Mouse (Mus musculus) retina, postnatal 7 days (tissue): ENCODE measurements around the gene Ccdc85c.
A peak's percentile ranks its signal among the peaks of the same experiment; 100 is the strongest.

Experiments
- DNase-seq: peaks from one replicate; pipeline ENCODE4 v3.0.0-alpha.2; 2012; ENCODE audit warnings: low read depth, low spot score

The Ccdc85c gene

DNA sequence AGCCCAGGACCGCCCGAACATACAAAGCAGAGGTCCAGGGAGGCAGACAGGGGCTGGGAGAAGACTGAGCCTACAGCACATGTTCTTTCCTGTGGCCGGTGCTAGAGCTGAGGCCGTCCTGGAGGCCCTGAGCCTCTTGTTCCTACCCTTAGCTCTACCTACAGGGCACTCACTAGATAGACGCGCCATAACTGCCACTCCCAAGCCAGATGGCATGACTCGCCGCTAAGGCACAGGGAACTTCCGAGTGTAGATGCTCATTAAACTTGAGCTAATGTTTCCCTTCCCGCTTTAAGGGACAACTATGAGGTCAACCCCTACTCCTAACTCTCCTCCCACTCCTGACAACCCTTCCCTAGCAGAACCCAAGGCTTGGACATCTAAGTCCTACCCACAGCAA is 6.3 kb downstream of the Ccdc85c start:
- no peak for DNase-seq

DNA sequence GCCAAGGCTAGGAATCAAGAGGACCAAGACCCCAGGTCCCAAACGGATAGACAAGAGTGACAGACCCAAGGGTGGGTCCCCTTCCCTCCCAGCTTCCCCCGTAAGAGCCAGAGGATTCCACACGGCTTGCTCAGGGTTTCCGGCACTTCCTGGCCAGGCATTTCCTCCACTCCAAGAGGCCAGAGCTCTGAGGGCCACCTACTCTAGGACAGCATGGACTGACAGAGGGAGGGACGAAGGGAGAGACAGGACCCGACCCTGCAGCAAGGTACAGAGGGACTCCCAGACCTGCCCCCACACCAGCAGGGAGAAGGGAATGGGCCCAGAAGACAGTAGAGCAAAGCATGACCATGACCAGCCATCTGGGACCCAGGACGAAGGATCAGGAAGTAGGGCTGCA is 7.6 kb downstream of the Ccdc85c start:
- DNase-seq: no peak

DNA sequence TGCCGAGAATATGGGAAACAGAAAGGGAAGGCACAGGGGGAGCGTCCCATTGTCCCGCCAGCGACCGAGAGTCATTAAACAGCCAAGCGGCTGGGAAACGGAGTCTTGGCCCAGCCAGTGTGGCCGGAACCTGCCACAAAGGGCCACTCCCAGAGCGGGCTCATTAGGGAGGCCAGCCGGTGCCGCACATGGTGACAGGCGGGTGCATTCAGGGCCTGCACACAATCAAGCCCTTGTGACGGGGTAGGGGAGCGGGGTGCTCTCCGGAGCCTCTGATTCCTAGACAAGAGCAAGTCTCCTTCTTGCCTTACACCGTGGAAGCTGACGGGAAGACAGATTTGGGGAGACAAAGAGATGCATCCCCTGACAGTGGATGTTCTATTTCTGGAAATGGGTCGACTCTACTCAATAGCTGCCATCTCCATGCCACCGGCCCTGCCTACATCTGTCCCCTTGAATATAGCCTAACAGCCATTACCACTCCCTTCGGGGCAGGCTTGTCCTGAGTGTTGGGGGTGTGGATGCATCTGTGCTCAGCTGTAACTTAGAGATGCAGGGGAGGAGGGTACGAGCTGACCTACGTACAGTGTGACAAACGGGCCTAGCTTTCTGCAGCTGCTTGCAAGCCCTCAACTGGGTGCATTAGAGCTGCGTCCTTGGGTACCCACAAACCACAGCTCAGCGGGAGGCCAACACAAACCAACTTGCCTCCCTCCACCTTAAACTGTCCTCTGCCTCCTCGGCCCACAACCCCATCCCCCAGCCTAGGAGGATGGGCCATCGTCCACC is 9.2 kb downstream of the Ccdc85c start:
- DNase-seq: no peak

DNA sequence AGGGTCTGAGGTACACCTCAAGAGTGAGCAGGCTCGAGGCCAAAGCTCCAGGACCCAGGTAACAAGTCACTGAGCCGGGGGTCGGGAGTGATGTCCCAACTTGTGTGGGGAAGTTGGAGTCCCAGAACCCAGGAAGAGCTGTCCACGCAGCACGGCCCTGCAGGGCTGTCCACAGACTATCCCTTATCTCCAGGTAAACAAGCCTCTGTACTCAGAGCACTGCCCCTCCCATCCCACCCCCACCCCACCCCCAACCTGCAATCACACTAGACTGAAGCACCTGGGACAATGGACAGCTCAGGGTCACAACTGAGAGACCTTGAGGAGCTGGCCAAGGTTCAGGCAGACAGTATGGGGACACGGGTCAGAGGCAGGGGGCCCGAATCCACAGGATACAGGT is 10.3 kb downstream of the Ccdc85c start:
- DNase-seq: no peak

DNA sequence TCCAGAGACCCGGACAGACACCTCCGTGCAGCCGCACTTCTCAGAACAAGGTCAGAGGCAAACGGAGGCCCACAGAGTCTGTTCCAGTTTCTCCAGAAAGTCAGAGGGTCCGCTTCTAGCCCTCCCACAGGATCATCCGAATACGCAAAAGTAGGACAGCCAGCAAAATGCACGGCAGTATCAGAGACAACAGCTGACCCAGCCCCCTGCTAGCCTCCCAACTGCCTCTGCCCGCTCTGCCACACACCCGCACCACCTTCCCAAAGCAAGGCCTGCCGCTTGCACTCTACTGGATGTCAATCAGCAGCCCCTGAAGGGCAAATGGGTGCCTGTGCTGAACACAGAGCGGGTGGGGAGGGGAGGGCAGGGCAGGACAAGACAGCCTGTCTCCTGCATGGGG is 14.3 kb downstream of the Ccdc85c start:
- no peak for DNase-seq

DNA sequence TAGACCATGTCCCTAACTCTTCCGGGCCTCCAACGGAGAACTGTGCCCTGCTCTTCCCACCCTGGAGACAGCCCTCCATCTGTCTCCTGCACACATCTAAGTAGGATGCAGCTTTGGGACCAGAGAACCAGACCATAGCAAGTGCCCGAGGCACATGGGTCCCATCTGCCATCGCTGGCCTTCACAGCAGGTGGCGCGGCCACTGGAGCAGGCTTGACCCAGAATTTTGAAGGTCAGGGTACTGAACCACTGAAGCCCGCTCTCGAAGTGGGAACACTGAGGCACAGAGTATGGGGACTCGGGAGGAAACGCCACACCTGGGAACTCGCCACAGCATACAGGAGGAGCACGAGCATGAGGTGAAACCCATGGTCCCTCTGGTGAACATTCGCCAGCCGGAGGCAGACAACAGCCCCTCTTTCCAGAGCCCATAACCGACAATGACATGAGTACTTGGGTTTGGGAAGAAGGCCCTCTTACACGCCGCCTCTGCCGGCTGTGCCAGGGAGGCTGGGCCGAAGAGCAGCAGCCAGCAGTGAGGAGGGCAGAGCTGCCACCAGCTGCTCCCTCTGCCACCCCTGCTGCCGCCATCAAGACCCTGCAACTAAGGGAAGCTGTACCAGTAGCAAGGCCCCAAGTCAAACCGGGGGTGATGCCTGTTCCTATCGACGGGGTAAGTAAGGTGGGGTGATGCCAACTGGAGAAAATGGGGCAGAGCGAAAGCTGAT is 15.7 kb downstream of the Ccdc85c start:
- no peak for DNase-seq

DNA sequence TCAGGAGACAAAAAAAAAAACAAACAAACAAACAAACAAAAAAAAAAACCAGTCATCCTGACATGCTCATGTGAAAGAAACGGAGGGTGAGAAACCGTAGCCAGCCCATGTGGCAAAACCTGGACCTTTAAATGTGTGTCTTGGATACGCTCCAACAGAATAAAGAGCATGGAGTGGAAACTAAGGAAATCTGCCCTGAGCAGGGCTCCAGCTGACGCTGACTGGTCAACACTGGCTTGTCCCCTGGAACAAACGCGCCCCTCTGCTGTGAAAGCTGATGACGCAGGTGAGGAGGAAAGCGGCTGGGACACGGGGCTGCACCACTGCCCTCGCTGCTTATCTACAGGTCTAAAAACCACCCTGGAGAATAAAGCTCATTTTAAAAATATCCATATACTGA is 18.5 kb downstream of the Ccdc85c start:
- no peak for DNase-seq

DNA sequence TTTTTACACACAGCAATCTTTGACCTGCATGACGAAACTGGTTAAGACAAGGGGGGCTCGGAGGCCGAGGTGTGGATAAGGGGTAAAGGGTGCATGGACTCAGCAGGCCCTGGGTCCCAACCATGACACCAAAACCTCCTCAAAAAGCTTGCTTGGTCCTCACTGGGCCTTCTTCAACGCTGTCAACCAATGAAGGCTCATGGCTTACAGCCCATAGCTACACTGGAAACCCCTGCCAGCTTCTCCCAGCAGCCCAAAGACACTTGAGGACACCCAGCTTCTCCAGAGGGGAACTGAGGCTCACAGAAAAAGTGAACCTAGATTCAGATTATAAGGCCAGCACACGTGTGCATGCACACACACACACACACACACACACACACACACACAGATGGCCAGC is 19.3 kb downstream of the Ccdc85c start:
- DNase-seq: no peak

DNA sequence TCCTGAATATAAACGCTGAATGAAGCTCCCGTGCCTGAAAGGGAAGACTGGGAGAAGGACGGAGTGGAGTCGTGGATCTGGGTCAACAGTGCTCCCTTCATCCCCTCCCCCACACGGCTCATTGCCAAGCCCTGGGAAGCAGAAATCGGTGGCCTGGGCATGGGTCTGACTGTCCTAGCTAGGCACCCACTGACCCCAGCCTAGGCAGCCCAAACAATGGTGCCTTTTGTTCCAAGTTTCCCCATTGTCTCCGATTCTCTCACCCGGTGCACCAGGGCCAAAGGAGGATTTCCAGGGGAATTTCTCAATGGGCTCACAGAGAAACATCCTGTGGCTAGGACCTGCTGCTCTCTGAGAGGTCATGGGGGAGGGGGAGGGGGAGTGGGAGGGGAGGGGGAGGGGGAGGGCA is 19.7 kb downstream of the Ccdc85c start:
- peak; percentile 53 for DNase-seq

DNA sequence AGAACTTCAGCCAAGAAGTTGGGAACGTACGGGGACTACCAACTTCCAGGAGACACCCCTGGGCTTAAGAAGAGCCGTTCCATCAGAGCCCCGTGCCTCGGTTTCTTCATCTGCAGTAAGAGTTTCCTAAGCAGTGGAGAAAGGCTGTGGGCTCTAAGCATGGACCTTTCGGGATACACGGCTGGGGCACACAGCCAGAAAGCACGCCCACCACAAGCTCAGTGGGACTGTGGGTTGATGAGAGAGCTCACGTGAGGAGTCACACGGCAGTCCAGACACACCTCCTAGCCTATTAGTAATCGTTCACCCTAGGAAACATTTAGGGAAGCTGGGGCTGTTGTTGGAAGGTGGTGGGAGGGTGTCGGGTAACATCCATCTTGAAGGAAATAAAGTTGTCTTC is 22.2 kb downstream of the Ccdc85c start:
- no peak for DNase-seq

DNA sequence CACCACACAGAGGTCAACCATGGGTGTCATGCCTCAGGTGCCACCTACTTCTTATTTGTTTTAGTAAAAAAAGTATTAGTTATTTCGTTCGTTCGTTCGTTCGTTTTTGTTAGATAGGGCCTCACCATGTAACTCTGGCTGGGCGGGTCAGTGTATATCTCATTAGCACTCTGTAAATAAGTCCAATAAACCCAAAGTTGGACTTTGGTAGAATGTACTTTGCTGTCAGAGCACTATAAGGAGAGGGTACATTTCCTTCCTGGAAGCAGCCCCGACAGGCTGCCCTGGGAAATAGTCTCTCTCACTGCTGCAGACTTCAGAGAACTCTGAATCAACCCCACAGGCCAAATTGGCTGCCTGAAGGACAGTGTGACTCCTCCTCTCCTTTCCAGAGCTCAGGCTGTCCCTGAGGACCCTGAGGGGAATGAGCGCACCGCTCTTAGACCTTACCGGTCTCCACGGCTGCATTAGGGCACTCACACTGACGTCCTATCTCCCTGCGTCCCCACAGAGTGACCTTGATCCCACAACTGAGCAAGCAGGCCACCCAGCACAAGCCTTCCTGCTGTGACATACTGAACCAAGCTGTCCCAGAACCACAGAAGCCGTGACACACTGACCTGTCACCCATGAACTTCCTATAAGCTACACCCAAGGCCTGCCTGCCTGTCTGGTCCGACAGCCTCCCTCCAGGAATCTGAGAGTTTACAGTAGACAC is 23.2 kb downstream of the Ccdc85c start:
- DNase-seq: no peak

DNA sequence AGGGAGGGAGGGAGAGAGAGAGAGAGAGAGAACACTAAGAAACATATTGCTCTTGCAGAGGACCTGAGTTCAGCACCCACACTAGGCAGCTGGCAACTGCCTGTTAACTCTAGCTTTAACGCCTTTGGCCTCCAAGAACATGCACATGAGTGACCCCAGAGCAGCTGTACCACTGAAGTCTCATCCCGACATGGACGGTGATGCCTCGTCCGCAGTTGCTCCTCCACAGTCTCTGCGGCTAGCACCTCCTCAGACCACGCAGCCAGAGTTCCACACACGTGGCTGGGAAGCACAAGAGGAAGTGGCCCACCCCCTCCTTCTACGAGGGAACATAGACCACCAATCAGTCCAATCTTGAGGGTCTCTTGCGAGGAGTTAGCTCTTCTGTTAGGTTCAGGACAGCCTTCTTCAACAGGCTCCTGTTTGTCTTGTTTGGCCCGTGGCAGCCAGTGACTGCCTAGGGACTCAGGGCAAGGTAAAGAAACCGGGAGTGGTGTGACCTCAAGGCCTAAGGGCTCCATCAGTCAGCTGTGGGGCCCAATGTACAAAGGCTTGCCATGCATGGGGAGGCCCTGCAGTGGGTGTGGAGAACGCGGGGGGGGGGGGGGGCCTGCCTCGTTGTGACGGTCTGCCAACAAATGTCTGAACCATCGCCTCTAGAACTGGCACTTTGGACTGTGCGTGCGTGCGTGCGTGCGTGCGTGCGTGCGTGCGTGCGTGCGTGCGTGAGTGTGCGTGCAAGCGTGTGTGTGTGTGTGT is 24.0 kb downstream of the Ccdc85c start:
- DNase-seq: no peak

DNA sequence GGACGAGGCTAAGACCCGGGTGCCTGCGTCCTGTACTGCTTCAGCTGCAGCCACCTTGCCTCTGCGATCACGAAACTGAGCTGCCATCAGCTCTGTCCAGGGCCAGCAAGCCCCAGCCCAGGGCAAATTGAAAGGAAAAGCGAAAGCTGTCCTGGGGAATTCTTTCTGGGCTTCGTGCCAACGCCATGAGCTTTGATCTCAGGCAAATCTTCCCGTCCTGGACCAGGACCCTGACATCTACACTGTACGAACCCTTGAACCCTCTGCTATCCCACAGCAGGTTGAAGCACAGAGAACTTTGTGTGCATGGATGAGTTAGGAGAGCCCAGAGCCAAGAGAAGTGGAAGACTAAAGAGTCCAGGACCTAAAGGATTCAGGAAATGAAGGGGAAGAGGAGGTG is 25.7 kb downstream of the Ccdc85c start:
- DNase-seq: no peak

DNA sequence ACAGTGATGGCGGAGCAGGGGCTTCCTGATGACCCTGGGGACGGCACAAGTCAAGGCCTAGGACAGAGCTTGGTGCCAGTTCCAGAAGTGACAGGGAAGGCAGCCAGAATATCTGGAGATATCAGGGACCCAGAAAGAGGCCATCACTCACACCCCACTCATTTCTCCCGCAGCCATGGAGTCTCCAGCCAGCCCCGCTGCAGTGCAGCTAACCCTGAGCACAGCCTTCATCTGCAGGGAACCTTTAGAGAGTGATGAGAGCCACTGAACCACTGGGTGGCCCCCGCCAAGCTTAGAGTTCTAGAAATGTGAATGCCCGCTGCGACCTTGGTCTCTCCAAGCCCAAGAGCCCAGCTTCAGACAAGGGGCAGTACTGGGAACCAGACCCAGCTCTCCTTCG is 26.2 kb downstream of the Ccdc85c start:
- DNase-seq: no peak

DNA sequence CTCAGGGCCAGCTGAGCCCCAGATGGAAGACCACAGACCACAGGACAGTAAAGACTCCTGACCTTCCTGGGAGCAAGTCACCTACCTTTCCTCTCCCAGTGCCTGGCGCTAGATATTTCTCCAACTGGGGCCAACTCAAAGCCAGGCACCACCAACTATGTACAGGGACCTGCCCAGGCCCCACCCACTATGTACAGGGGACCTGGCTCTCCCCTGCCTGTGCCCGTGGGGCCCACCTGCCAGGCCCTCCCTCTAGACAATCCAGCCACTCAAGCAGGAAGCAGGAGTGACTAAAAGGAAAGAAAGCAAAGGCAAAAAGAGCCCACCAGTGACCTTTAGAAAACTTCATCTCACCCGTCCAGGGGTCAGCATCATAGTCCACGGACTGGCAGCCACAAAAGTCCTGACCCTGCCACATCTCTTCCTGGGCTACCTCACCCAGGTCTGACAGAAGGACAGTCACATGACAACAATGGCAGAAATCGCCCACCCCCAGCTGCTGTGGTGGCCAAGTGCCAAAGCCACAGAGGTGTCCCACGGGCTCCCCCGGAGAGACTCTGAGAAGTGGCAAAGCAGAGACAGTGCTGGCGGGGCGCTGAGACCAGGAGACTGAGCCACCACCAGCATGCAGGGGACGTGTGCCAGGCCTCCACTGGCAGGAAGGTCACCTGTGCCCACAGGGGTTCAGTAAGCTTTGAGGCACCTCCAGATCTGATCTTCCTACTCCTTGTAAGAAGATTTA is 28.3 kb downstream of the Ccdc85c start:
- DNase-seq: no peak

DNA sequence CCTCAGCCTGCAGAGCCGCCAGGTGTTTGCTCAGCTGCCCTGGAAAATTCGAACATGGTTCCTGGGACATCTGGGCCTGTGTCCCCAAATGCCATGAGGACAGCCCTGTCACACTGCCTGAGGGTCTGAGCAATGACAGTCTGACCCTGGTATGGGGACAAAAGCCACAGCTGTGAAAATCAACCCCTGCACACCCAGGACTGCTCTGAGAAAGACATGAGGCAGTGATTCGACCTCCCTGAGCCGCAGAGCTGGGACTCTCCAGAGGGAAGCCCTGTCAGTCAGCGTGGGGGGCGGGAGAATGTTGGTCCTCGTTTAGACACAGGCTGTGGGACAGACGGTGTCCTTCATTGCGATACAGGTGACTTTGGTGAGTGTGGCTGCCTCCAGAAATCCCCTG is 29.6 kb downstream of the Ccdc85c start:
- DNase-seq: no peak

DNA sequence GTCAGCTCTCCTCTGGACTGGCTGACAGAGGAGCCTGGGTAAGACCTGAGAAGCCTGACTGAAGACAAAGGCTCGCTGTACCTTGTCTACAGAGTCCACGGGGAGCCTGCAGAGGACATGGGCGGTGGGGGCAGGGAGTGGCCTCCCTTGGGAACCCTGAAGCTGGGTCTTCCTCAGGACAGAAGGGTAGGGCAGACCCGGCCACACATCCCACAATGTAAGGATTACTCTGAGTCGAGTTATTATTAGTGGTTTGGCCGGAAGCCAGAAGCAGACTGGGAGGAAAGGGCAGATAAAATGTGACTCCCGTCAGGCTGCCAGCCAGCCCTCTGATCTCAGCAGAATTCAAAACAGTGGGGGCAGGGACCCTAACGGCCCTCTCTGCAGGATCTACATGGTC is 30.4 kb downstream of the Ccdc85c start:
- DNase-seq: no peak

DNA sequence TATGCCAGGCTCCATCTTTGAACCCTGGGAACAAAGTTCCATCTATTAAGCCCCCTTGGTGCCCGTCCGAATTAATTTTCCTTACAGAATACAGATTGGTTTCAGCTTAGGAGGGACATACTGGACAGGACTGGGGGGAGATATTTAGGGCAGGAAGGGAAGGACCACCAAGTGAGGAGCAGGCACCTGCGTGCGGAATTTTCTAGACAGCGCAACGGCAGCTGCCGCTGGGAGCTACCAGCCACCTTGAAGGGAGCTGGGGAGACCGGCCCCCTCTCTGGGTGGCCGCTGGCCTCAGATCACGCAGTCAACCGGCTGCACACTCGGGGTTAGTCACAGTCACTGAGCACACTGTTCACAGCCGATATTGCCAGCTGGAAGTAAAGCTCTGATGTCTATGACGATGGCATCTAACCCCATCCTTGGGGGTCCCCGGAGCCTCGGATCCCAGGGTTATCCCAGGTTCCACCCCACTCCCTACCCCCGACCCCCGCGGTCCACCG is 32.9 kb downstream of the Ccdc85c start:
- no peak for DNase-seq

DNA sequence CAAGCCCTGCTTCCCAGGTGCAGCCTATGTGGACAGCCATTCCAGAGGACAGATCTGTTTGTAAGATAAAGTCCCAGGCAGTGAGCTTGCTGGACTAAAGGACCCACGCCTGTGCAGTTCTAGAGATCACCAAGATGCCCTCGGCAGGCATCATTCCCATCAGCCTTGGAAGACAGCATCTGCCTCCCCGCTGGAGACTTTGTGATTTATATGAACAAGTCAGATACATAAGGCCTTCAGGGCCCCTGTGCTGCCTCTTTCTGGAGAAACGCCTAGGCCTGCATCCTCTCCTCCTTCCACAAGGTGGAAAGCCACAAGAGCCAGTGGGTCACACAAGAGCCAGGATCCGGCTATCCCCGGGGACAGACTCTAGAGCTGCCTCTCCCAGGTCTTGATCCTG is 33.6 kb downstream of the Ccdc85c start:
- no peak for DNase-seq

DNA sequence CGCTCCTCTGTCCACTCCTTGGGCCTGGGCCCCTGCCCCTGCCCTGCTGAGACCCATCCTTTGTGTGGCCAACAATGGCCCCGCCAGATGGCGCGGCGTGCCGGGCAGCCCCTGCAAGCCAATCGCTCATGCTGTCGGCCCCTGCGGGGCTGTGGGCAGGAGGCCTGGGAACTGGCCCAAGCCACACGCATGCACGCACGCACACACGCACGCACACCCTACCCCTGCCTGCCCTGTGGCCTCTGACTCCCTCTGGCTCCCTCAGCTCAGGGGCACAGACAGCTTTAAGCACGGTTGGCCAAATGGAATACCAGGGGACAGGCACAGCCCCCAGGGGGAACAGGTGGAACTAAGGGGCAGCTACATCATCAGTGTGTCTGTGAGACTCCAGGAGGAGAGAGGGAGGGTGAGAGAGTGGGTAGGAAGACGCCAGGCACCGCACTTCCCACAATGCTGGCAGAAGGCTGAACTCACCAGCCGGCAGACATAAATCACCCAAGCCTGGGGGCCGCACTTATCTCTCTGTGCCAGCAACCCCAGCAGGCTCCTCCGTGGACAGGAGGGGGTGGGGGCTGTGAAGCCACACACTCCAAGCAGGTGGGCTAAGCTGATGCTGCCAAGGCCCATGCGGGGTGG is 34.2 kb downstream of the Ccdc85c start:
- no peak for DNase-seq
